Mouse (Mus musculus) splenic B cell, adult 2 months (primary cell): Measurements from ENCODE around the gene Ttyh3.

ENCODE experiments used
- DNase-seq: peaks from one replicate; pipeline ENCODE4 v3.0.0-alpha.2; 2011; ENCODE audit warnings: low read depth, low spot score
- H3K27me3 ChIP-seq: 2 replicates; pipeline ENCODE4 v1.6.1; 2012; ENCODE audit warnings: mild to moderate bottlenecking, low read length, moderate library complexity, mixed read lengths; ENCODE audit not compliant: control insufficient read depth, poor library complexity, insufficient read depth, severe bottlenecking
- H3K36me3 ChIP-seq: 2 replicates; pipeline ENCODE4 v1.6.1; 2012; ENCODE audit warnings: mild to moderate bottlenecking, low read length, moderate library complexity, mixed read lengths; ENCODE audit not compliant: control insufficient read depth, poor library complexity, insufficient read depth, severe bottlenecking

Gene Ttyh3

GRCm38 (mm10) chr5:140602540-140602939 lies 46.3 kb downstream of the Ttyh3 start:
- Histone ChIP-seq H3K36me3 (no peaks in the 10 kb centered on the region), H3K27me3 (no peaks in the 10 kb centered on the region)
- no peak for DNase-seq

GRCm38 (mm10) chr5:140601712-140602111 lies 47.1 kb downstream of the Ttyh3 start:
- Histone ChIP-seq H3K36me3 (no peaks in the 10 kb centered on the region), H3K27me3 (no peaks in the 10 kb centered on the region)
- no peak for DNase-seq

- Histone ChIP-seq H3K36me3 (no peaks in the 10 kb centered on the region), H3K27me3 (no peaks in the 10 kb centered on the region)
- no peak for DNase-seq
Measured at GRCm38 (mm10) chr5:140599939-140600338, 48.9 kb downstream of the Ttyh3 start.

GRCm38 (mm10) chr5:140597787-140598186 lies 51.0 kb downstream of the Ttyh3 start:
- no peak for DNase-seq
- H3K27me3 ChIP-seq: no peaks in the 10 kb centered on the region
- no peaks in the 10 kb centered on the region for H3K36me3 ChIP-seq

- no peaks in the 10 kb centered on the region for H3K27me3 ChIP-seq
- H3K36me3 ChIP-seq: no peaks in the 10 kb centered on the region
- DNase-seq: peak; percentile 66
Measured at GRCm38 (mm10) chr5:140596927-140597588, 51.8 kb downstream of the Ttyh3 start.

- peak; percentile 62 for DNase-seq
- Histone ChIP-seq H3K27me3 (no peaks in the 10 kb centered on the region), H3K36me3 (no peaks in the 10 kb centered on the region)
Measured at GRCm38 (mm10) chr5:140596426-140596825, 52.4 kb downstream of the Ttyh3 start.

GRCm38 (mm10) chr5:140594846-140595245 lies 54.0 kb downstream of the Ttyh3 start:
- no peak for DNase-seq
- no peaks in the 10 kb centered on the region; the same call in 1 of the 2 replicates for H3K36me3 ChIP-seq
- H3K27me3 ChIP-seq: no peaks in the 10 kb centered on the region

GRCm38 (mm10) chr5:140589082-140589774 lies 59.6 kb downstream of the Ttyh3 start:
- no peaks in the 10 kb centered on the region; the same call in 1 of the 2 replicates for H3K36me3 ChIP-seq
- no peaks in the 10 kb centered on the region for H3K27me3 ChIP-seq
- no peak for DNase-seq

GRCm38 (mm10) chr5:140583732-140584368 lies 65.0 kb downstream of the Ttyh3 start:
- no peak for DNase-seq
- no peaks in the 10 kb centered on the region for H3K27me3 ChIP-seq
- H3K36me3 ChIP-seq: no peaks in the 10 kb centered on the region

GRCm38 (mm10) chr5:140582995-140583731 lies 65.7 kb downstream of the Ttyh3 start:
- Histone ChIP-seq H3K27me3 (no peaks in the 10 kb centered on the region), H3K36me3 (no peaks in the 10 kb centered on the region)
- no peak for DNase-seq

GRCm38 (mm10) chr5:140581569-140581968 lies 67.3 kb downstream of the Ttyh3 start:
- no peak for DNase-seq
- no peaks in the 10 kb centered on the region for H3K36me3 ChIP-seq
- no peaks in the 10 kb centered on the region for H3K27me3 ChIP-seq

- DNase-seq: no peak
- Histone ChIP-seq H3K27me3 (no peaks in the 10 kb centered on the region), H3K36me3 (no peaks in the 10 kb centered on the region)
Measured at GRCm38 (mm10) chr5:140579771-140580170, 69.1 kb downstream of the Ttyh3 start.

GRCm38 (mm10) chr5:140579221-140579620 lies 69.6 kb downstream of the Ttyh3 start:
- Histone ChIP-seq H3K36me3 (no peaks in the 10 kb centered on the region), H3K27me3 (no peaks in the 10 kb centered on the region)
- no peak for DNase-seq

GRCm38 (mm10) chr5:140575381-140575866 lies 73.4 kb downstream of the Ttyh3 start:
- Histone ChIP-seq H3K36me3 (no peaks in the 10 kb centered on the region), H3K27me3 (no peaks in the 10 kb centered on the region)
- peak; percentile 63 for DNase-seq
